Mouse (Mus musculus): ENCODE measurements around the gene Cobl. TPM values are rescaled to one million over a fixed set of nuclear protein-coding genes. Genes with fewer than 3 reads are reported as not detected.

Cobl gene
- polyA plus RNA-seq, 1 experiment from 2014 or later: 3.6 TPM

DNA sequence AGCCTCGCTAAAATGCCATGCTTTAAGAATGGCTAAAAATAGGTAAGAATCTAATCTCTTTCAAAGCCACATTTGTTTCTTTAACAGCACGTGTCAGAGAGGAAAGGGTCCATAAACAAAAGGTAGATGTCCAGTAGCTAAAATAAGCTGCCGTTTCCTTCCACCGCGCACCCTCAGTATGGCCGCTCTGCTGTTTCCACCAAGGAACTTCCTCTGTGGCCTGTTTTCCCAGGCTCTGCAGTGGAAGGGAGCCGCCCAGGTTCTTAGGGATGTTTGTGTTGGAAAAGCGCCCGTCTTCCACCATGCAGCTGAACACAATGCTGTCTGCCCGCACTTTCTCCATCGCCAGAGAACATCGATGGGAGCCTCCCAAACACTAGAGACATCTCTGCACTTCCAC lies 128.6 kb downstream of the Cobl start:
- Histone ChIP-seq H3K9ac (no peak overlapping the region), H3K27me3 (no peaks in the 10 kb centered on the region), H3K4me3 (no peak overlapping the region), H3K27ac (no peak overlapping the region), H3K36me3 (ENCODE audit: poor library complexity, severe bottlenecking) (no peaks in the 10 kb centered on the region), H3K4me1 (no peaks in the 10 kb centered on the region), H3K4me2 (no peak overlapping the region), H3K9me3 (replicated peaks) (no peaks in the 10 kb centered on the region)
- 77% methylated on average over 12 of the region's 12 CpGs for WGBS
- ATAC-seq: no peak

DNA sequence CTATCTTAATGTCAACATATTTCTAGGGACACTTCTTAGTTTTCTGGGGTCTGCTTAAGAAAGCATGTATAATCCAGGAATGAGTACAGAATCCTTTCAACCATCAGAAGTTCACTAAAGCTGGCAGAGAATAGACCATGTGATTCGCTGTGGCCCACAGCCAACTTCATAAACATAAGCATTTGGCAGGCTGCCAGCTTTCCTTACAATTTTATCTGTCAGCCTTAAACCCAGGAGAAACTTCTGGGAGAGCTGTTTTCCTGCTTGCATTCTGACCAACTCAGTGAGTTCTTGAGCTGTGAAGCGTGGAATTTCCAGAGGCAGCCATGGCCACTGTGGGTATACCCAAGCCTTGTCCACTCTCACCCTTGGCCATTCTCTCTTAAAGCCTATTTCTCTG lies 132.8 kb downstream of the Cobl start:
- no peaks in the 10 kb centered on the region for H3K4me1 ChIP-seq
- H3K9ac ChIP-seq: no peak overlapping the region
- ATAC-seq: peak; percentile 88
- H3K4me2 ChIP-seq: no peak overlapping the region
- WGBS: 68% methylated on average over 2 of the region's 2 CpGs
- H3K9me3 ChIP-seq (replicated peaks): no peaks in the 10 kb centered on the region
- H3K27ac ChIP-seq: no peak overlapping the region
- H3K27me3 ChIP-seq: no peaks in the 10 kb centered on the region
- no peaks in the 10 kb centered on the region for H3K36me3 ChIP-seq (ENCODE audit: poor library complexity, severe bottlenecking)
- H3K4me3 ChIP-seq: no peak overlapping the region

- H3K36me3 ChIP-seq (ENCODE audit: poor library complexity, severe bottlenecking): no peaks in the 10 kb centered on the region
These were observed 143.3 kb downstream of the Cobl start for GRCm38 (mm10) chr11:12321445-12321844.

DNA sequence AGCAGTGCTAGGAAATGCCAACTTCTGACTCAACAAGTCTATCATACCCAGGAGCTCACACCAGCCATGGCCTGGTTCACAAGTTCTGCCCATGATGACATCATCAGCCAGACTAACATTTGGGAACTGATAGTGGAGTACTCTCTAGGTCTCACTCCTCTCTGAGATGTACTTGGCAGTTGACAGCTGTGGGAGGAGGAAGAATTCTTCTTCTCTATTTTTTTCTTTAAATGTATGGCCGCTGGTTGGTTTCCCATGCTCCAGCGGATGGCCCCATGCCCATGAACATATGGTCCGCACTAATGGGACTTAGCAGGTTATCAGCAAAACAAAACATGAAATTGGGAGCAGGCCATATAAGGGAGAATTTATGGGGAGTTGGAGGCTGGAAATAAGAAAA lies 145.4 kb downstream of the Cobl start:
- no peak overlapping the region for H3K4me2 ChIP-seq
- H3K9me3 ChIP-seq (replicated peaks): no peaks in the 10 kb centered on the region
- no peak overlapping the region for H3K27ac ChIP-seq
- ATAC-seq: 0 out of 2 replicates have a peak, but pooled peaks have one; percentile 50
- WGBS: 86% methylated on average over 3 of the region's 3 CpGs
- H3K27me3 ChIP-seq: no peaks in the 10 kb centered on the region; the same call in 1 of the 2 replicates
- no peak overlapping the region for H3K9ac ChIP-seq
- no peak overlapping the region for H3K4me3 ChIP-seq
- H3K36me3 ChIP-seq (ENCODE audit: poor library complexity, severe bottlenecking): no peaks in the 10 kb centered on the region
- H3K4me1 ChIP-seq: no peaks in the 10 kb centered on the region

More at GRCm38 (mm10) chr11:12321445-12321844, 143.3 kb downstream of the Cobl start:
- H3K4me1 ChIP-seq: no peaks in the 10 kb centered on the region
- no peak overlapping the region for H3K4me3 ChIP-seq
- WGBS: 26% methylated on average over 1 of the region's 1 CpGs
- H3K4me2 ChIP-seq: no peak overlapping the region
- no peaks in the 10 kb centered on the region; the same call in 1 of the 2 replicates for H3K27me3 ChIP-seq
- no peak for ATAC-seq
- H3K9ac ChIP-seq: no peak overlapping the region
- no peaks in the 10 kb centered on the region for H3K9me3 ChIP-seq (replicated peaks)
- H3K27ac ChIP-seq: no peak overlapping the region

DNA sequence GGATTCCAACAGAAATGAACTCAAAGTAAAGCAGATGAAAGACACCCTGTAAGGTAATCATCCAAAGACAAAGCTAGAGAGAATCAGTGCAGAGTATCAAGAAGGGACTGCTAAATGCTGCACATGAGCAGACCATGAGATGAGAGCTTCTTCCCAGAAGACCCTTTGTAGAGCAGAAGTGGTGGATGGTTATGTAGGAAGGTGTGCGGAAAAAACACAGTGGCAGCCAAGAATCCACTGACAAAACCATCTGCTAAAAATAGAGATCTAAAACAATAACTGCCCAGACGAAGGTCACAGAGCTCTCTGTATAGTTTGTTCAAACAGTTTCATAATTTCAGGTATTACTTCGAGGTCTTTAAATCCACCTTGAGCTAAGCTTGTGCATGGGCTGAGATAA lies 149.1 kb downstream of the Cobl start:
- Histone ChIP-seq H3K4me1 (no peaks in the 10 kb centered on the region), H3K4me2 (no peak overlapping the region), H3K9ac (no peak overlapping the region), H3K9me3 (replicated peaks) (no peaks in the 10 kb centered on the region), H3K4me3 (no peak overlapping the region), H3K36me3 (ENCODE audit: poor library complexity, severe bottlenecking) (no peaks in the 10 kb centered on the region), H3K27me3 (no peaks in the 10 kb centered on the region), H3K27ac (no peak overlapping the region)
- WGBS: 81% methylated on average over 3 of the region's 3 CpGs
- no peak for ATAC-seq

- ATAC-seq: no peak
These were observed 150.3 kb downstream of the Cobl start for GRCm38 (mm10) chr11:12314278-12315043.

GRCm38 (mm10) chr11:12311419-12311818 lies 153.3 kb downstream of the Cobl start:
- Histone ChIP-seq H3K9me3 (replicated peaks) (no peaks in the 10 kb centered on the region), H3K27ac (no peak overlapping the region), H3K9ac (no peak overlapping the region), H3K4me2 (no peak overlapping the region), H3K4me3 (no peak overlapping the region), H3K36me3 (ENCODE audit: poor library complexity, severe bottlenecking) (no peaks in the 10 kb centered on the region), H3K27me3 (peaks cover 4% of the 10 kb centered on the region; the same call in 1 of the 2 replicates), H3K4me1 (no peaks in the 10 kb centered on the region)
- no peak for ATAC-seq
- WGBS: 88% methylated on average over 6 of the region's 6 CpGs

More at GRCm38 (mm10) chr11:12314278-12315043, 150.3 kb downstream of the Cobl start:
- H3K9ac ChIP-seq: no peak overlapping the region
- H3K4me3 ChIP-seq: no peak overlapping the region
- H3K36me3 ChIP-seq (ENCODE audit: poor library complexity, severe bottlenecking): no peaks in the 10 kb centered on the region
- 81% methylated on average over 6 of the region's 6 CpGs for WGBS
- no peaks in the 10 kb centered on the region for H3K4me1 ChIP-seq
- no peak overlapping the region for H3K27ac ChIP-seq
- H3K4me2 ChIP-seq: no peak overlapping the region
- H3K27me3 ChIP-seq: peaks cover under 1% of the 10 kb centered on the region; the same call in 1 of the 2 replicates
- H3K9me3 ChIP-seq (replicated peaks): no peaks in the 10 kb centered on the region

GRCm38 (mm10) chr11:12309423-12310023 lies 155.2 kb downstream of the Cobl start:
- H3K9ac ChIP-seq: no peak overlapping the region
- WGBS: 10% methylated on average over 3 of the region's 3 CpGs
- H3K36me3 ChIP-seq (ENCODE audit: poor library complexity, severe bottlenecking): no peaks in the 10 kb centered on the region
- H3K27ac ChIP-seq: no peak overlapping the region
- peaks cover 4% of the 10 kb centered on the region; the same call in 1 of the 2 replicates for H3K27me3 ChIP-seq
- no peaks in the 10 kb centered on the region for H3K9me3 ChIP-seq (replicated peaks)
- no peak overlapping the region for H3K4me2 ChIP-seq
- H3K4me3 ChIP-seq: no peak overlapping the region
- ATAC-seq: no peak
- H3K4me1 ChIP-seq: no peaks in the 10 kb centered on the region

DNA sequence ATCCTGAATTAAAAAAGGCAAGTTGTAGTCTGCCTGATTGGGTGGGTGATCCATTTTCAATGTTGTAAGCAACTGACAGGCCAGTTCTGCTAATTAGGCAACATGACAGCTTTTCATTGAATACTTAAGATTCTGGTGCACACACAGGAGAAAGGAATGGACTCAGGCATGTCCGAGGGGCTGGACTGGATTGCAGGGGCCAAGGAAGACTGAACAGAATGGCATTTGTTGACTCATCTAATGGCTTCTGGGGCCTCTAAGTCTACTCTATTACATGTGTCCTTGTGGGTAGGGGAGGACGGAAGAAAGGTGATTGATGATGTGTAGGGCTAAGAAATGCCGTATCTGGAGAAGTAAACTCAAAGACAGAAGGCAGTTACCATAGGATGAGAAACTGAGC lies 159.9 kb downstream of the Cobl start:
- Histone ChIP-seq H3K27ac (no peak overlapping the region), H3K4me1 (0 out of 2 replicates have a peak, but pooled peaks cover 2% of the 10 kb centered on the region), H3K36me3 (ENCODE audit: poor library complexity, severe bottlenecking) (no peaks in the 10 kb centered on the region), H3K27me3 (peaks cover 4% of the 10 kb centered on the region; the same call in 1 of the 2 replicates), H3K4me3 (no peak overlapping the region), H3K9ac (no peak overlapping the region), H3K9me3 (replicated peaks) (no peaks in the 10 kb centered on the region), H3K4me2 (no peak overlapping the region)
- no peak for ATAC-seq
- WGBS: 64% methylated on average over 3 of the region's 3 CpGs

- H3K36me3 ChIP-seq (ENCODE audit: poor library complexity, severe bottlenecking): no peaks in the 10 kb centered on the region
- 0 out of 2 replicates have a peak, but pooled peaks cover 4% of the 10 kb centered on the region for H3K4me1 ChIP-seq
- H3K4me3 ChIP-seq: no peak overlapping the region
- no peak for ATAC-seq
- WGBS: 52% methylated on average over 5 of the region's 5 CpGs
- no peak overlapping the region for H3K27ac ChIP-seq
- no peaks in the 10 kb centered on the region for H3K9me3 ChIP-seq (replicated peaks)
- H3K9ac ChIP-seq: no peak overlapping the region
- H3K4me2 ChIP-seq: no peak overlapping the region
- H3K27me3 ChIP-seq: no peaks in the 10 kb centered on the region
These were observed 164.9 kb downstream of the Cobl start for GRCm38 (mm10) chr11:12299701-12300446.

GRCm38 (mm10) chr11:12291654-12291935 lies 173.2 kb downstream of the Cobl start:
- WGBS: 30% methylated on average over 3 of the region's 3 CpGs
- ATAC-seq: no peak; the same call in 1 of the 2 replicates

More at GRCm38 (mm10) chr11:12291654-12291935, 173.2 kb downstream of the Cobl start:
- Histone ChIP-seq H3K27me3 (peaks cover 6% of the 10 kb centered on the region), H3K4me1 (no peaks in the 10 kb centered on the region), H3K9ac (no peak overlapping the region), H3K4me3 (no peak overlapping the region), H3K27ac (no peak overlapping the region), H3K9me3 (replicated peaks) (no peaks in the 10 kb centered on the region), H3K4me2 (no peak overlapping the region), H3K36me3 (ENCODE audit: poor library complexity, severe bottlenecking) (no peaks in the 10 kb centered on the region)

Measured in forebrain, embryonic 13.5 days (tissue).